Mouse (Mus musculus) C2C12 (cell line): Measurements from ENCODE around the gene Flot1. TPM values are rescaled to one million over a fixed set of nuclear protein-coding genes. Genes with fewer than 3 reads are reported as not detected.

ENCODE experiments used
- H3K27me3 ChIP-seq: one replicate; pipeline ENCODE4 v1.6.1; 2011; ENCODE audit not compliant: control insufficient read depth, insufficient read depth, insufficient read length
- H3K36me3 ChIP-seq: one replicate; pipeline ENCODE4 v1.6.1; 2011; ENCODE audit not compliant: control insufficient read depth, insufficient read depth
- H3K4me3 ChIP-seq: one replicate; pipeline ENCODE4 v1.5.1; 2011; ENCODE audit warnings: mild to moderate bottlenecking, control low read depth; ENCODE audit not compliant: poor library complexity, insufficient read depth, severe bottlenecking
- H3K79me2 ChIP-seq: one replicate; pipeline ENCODE4 v1.6.1; 2011; ENCODE audit not compliant: control insufficient read depth, insufficient read depth
- H3K79me3 ChIP-seq: one replicate; pipeline ENCODE4 v1.6.1; 2011; ENCODE audit warnings: low read depth, control low read depth
- H3ac ChIP-seq: one replicate; pipeline ENCODE3; 2011; ENCODE audit warnings: low read depth; ENCODE audit not compliant: control insufficient read depth, insufficient read length
- CEBPB ChIP-seq: IDR thresholded peaks from one replicate; pipeline ENCODE4 v1.6.1; 2011; ENCODE audit warnings: low read depth, mild to moderate bottlenecking, control low read depth, moderate library complexity
- CTCF ChIP-seq: IDR thresholded peaks from one replicate; pipeline ENCODE4 v1.5.1; 2011; ENCODE audit not compliant: control insufficient read depth, insufficient read depth, insufficient read length
- FOSL1 ChIP-seq: IDR thresholded peaks from one replicate; pipeline ENCODE4 v1.8.0; 2011; ENCODE audit warnings: mild to moderate bottlenecking, low read length; ENCODE audit not compliant: poor library complexity, insufficient read depth, severe bottlenecking
- MAX ChIP-seq: IDR thresholded peaks from one replicate; pipeline ENCODE4 v1.6.1; 2011; ENCODE audit warnings: mild to moderate bottlenecking, control low read depth
- MYOD1 ChIP-seq: IDR thresholded peaks from one replicate; pipeline ENCODE4 v1.6.1; 2011; ENCODE audit warnings: low read depth; ENCODE audit not compliant: control insufficient read depth, insufficient read length
- MYOG ChIP-seq: IDR thresholded peaks from one replicate; pipeline ENCODE4 v1.6.1; 2011; ENCODE audit not compliant: control insufficient read depth, insufficient read length; ENCODE audit errors: extremely low read depth
- USF1 ChIP-seq: IDR thresholded peaks from one replicate; pipeline ENCODE4 v1.6.1; 2011; ENCODE audit warnings: low read depth, mild to moderate bottlenecking, control low read depth, moderate library complexity
- polyA plus RNA-seq: library from polyadenylated mRNA; unstranded; fragments of >200 nt; fragmentation: generic; extraction: Trizol; gene quantifications from one replicate; pipeline ENCODE4 v1.2.1, GENCODE M21; 2012; ENCODE audit warnings: missing spikeins

The Flot1 gene
- polyA plus RNA-seq, 1 experiment: 57.2 TPM

- H3K36me3 ChIP-seq: peaks cover 25% of the 10 kb centered on the region
- no peaks in the 10 kb centered on the region for H3K27me3 ChIP-seq
- H3K79me2 ChIP-seq: peaks cover 17% of the 10 kb centered on the region
- no peak overlapping the region for H3K4me3 ChIP-seq
- H3ac ChIP-seq: no peak overlapping the region
- peaks cover 13% of the 10 kb centered on the region for H3K79me3 ChIP-seq
- no peak for TF ChIP-seq MYOG
- no peak for TF ChIP-seq CTCF
- TF ChIP-seq FOSL1: no peak
- no peak for TF ChIP-seq MAX
- TF ChIP-seq USF1: no peak
Observed at GRCm38 (mm10) chr17:35825109-35825850, 2.2 kb downstream of the Flot1 start.

DNA sequence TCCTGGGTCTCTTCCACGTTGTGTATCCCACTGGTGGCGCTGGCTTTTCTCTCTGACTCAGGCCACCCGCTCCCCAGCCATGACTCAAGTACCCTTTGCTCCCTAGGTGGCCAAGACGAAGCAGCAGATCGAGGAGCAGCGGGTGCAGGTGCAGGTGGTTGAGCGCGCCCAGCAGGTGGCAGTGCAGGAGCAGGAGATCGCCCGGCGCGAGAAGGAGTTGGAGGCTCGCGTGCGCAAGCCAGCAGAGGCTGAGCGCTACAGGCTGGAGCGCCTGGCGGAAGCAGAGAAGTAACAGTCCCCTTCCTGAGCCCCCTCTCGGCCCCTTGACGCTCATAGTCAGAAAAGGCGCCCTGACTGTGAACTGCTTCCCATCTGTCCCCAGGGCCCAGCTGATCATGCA lies 6.7 kb downstream of the Flot1 start:
- peaks cover 40% of the 10 kb centered on the region for H3K36me3 ChIP-seq
- H3K4me3 ChIP-seq: no peak overlapping the region
- peak; percentile 98 for TF ChIP-seq CTCF
- no peak for TF ChIP-seq CEBPB

GRCm38 (mm10) chr17:35832400-35833238 lies 9.6 kb downstream of the Flot1 start:
- peaks cover 41% of the 10 kb centered on the region for H3K36me3 ChIP-seq
- no peaks in the 10 kb centered on the region for H3K27me3 ChIP-seq
- H3K4me3 ChIP-seq: no peak overlapping the region

More for the DNA sequence above, 6.7 kb downstream of the Flot1 start:
- Histone ChIP-seq H3ac (no peak overlapping the region), H3K79me2 (peaks cover 13% of the 10 kb centered on the region), H3K79me3 (peaks cover 10% of the 10 kb centered on the region), H3K27me3 (no peaks in the 10 kb centered on the region)

DNA sequence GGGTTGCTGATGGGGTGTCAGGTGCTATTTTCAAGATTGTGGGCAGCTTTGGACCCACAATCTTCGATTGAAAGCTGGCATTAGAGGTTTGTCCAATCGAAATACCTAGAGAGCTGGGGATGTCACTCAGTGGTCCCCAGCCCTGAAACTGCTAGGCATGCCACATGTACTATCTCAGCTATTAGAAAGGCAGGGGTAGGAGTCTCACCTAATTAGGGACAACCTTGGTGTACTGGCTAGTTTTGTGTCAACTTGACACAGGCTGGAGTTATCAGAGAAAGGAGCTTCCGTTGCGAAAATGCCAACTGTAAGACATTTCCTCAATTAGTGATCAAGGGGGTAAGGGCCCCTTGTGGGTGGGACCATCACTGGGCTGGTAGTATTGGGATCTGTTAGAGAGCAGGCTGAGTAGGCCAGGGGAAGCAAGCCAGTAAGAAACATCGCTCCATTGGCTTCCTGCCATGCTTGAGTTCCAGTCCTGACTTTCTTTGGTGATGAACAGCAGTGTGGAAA lies 10.3 kb downstream of the Flot1 start:
- H3K4me3 ChIP-seq: no peak overlapping the region
- H3ac ChIP-seq: no peak overlapping the region
- H3K79me2 ChIP-seq: peaks cover 48% of the 10 kb centered on the region
- no peaks in the 10 kb centered on the region for H3K27me3 ChIP-seq
- H3K79me3 ChIP-seq: peaks cover 40% of the 10 kb centered on the region
- H3K36me3 ChIP-seq: peaks cover 36% of the 10 kb centered on the region
- no peak for TF ChIP-seq FOSL1
- TF ChIP-seq CTCF: no peak
- TF ChIP-seq CEBPB: no peak
- TF ChIP-seq MYOD1: no peak
- TF ChIP-seq MAX: no peak
- no peak for TF ChIP-seq USF1
- TF ChIP-seq MYOG: no peak

More at GRCm38 (mm10) chr17:35832400-35833238, 9.6 kb downstream of the Flot1 start:
- peaks cover 38% of the 10 kb centered on the region for H3K79me3 ChIP-seq
- TF ChIP-seq MAX (no peak), FOSL1 (no peak), CTCF (no peak), MYOG (no peak), USF1 (no peak), CEBPB (no peak), MYOD1 (no peak)
- peaks cover 42% of the 10 kb centered on the region for H3K79me2 ChIP-seq
- H3ac ChIP-seq: no peak overlapping the region

- Histone ChIP-seq H3K79me2 (peaks cover 48% of the 10 kb centered on the region), H3ac (no peak overlapping the region), H3K79me3 (peaks cover 44% of the 10 kb centered on the region), H3K27me3 (no peaks in the 10 kb centered on the region), H3K4me3 (no peak overlapping the region), H3K36me3 (peaks cover 36% of the 10 kb centered on the region)
- no peak for TF ChIP-seq FOSL1
- TF ChIP-seq CTCF: no peak
- TF ChIP-seq MYOD1: no peak
- no peak for TF ChIP-seq USF1
- TF ChIP-seq MAX: no peak
- TF ChIP-seq CEBPB: no peak
- TF ChIP-seq MYOG: no peak
Observed at GRCm38 (mm10) chr17:35833894-35834293, 10.9 kb downstream of the Flot1 start.
